Mouse (Mus musculus): ENCODE results near the gene Ydjc.

DNA sequence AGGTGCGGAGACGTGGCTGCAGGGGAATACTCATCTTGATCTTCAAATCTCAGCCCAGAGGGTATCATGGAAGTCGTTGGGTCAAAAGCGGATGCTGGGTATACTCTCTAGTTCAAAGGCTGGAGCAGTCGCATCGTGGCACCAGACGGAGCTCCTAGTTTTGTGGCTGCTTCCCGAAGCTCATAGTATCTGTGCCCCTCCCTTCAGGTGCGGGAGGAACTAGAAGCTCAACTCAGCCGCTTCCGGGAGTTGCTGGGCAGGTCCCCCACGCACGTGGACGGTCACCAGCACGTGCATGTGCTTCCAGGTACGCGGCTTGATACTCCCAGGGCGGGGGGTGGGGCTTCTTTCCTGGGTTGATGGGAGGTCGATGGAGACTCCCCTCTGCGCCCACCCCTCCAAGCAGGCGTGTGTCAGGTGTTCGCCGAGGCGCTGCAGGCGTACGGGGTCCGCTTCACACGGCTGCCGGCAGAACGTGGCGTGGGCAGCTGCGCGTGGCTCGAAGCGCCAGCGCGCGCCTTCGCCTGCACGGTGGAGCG is 3.0 kb downstream of the Ydjc start:
- TF ChIP-seq TCF12 (IDR thresholded peaks at IDR 0.05; ENCODE audit: low read depth, low read length) (no peak; the same call in 1 of the 2 replicates), ZC3H11A (IDR thresholded peaks at IDR 0.05; ENCODE audit: low read depth, low read length) (no peak), POLR2A (IDR thresholded peaks at IDR 0.05; ENCODE audit: low read depth, low read length) (no peak; the same call in 1 of the 2 replicates)

Measured in CH12.LX (cell line).